Mouse (Mus musculus) spleen, adult 2 months (tissue): Measurements from ENCODE around the gene Cmtm1.

ENCODE experiments used
- CTCF ChIP-seq: fragments of 200-500 bp; IDR thresholded peaks from 2 replicates; pipeline ENCODE4 v1.5.1; 2011; ENCODE audit warnings: mild to moderate bottlenecking, inconsistent platforms; ENCODE audit not compliant: insufficient read depth, insufficient read length, insufficient replicate concordance; ENCODE audit errors: extremely low read depth
- POLR2A ChIP-seq: fragments of 200-500 bp; IDR thresholded peaks from 2 replicates; pipeline ENCODE4 v1.6.1; 2011; ENCODE audit warnings: low read depth, low read length, inconsistent platforms

- no peak for TF ChIP-seq CTCF
- TF ChIP-seq POLR2A: no peak
These were observed 40.1 kb upstream of the Cmtm1 start for GRCm38 (mm10) chr8:104350047-104350446.
